Mouse (Mus musculus): ENCODE data around the gene Gm6377. TPM values are rescaled to one million over a fixed set of nuclear protein-coding genes. Genes with fewer than 3 reads are reported as not detected.

The Gm6377 gene
- 0.02 TPM in 1 of 2 replicates, not detected in the other for polyA plus RNA-seq (2012; rRNA removed)

GRCm38 (mm10) chrX:109196468-109196867 lies at the start of gene Gm6377:
Gene Gm6377 (plus strand): TSS chrX:109196756.

Other genes starting within 250 kb of the Gm6377 start
- gene Hmgn5, start 183.4 kb upstream of the Gm6377 start, polyA plus RNA-seq (2012; rRNA removed): 0.06 and 0.10 TPM in 2 replicates
- 0.35 and 0.97 TPM in 2 replicates for gene Sh3bgrl, start 101.4 kb upstream of the Gm6377 start, polyA plus RNA-seq (2012; rRNA removed)

Measured in stomach, adult 2 months (tissue).